Mouse (Mus musculus) midbrain, embryonic 16.5 days (tissue): ENCODE measurements around the gene Nip7. TPM values are rescaled to one million over a fixed set of nuclear protein-coding genes. Genes with fewer than 3 reads are reported as not detected.
"Not testable (repeated sequence)": the region's sequence is repeated elsewhere in the genome, so short reads cannot be mapped to it uniquely, and the experiment has no call there.

Experiments used
- ATAC-seq: fragments of 200-750 bp; cut with Nextera tagmentation; 2 replicates; pipeline ENCODE4 v1.8.0; 2017; ENCODE audit warnings: moderate TSS enrichment
- H3K27ac ChIP-seq: fragments of 300-500 bp; sonication (generic); 2 replicates; pipeline ENCODE4 v1.5.1; 2014; ENCODE audit warnings: mild to moderate bottlenecking, low read length, mixed read lengths
- H3K27me3 ChIP-seq: fragments of 300-500 bp; sonication (generic); 2 replicates; pipeline ENCODE4 v1.6.1; 2014; ENCODE audit warnings: low read depth, low read length, mixed read lengths; ENCODE audit not compliant: control insufficient read depth, insufficient read depth
- H3K36me3 ChIP-seq: fragments of 300-500 bp; sonication (generic); 2 replicates; pipeline ENCODE4 v1.6.1; 2014; ENCODE audit warnings: mild to moderate bottlenecking, low read length, moderate library complexity, mixed read lengths; ENCODE audit not compliant: control insufficient read depth, insufficient read depth
- H3K4me1 ChIP-seq: fragments of 300-500 bp; sonication (generic); 2 replicates; pipeline ENCODE4 v1.6.1; 2014; ENCODE audit warnings: mild to moderate bottlenecking, low read length, mixed read lengths; ENCODE audit not compliant: control insufficient read depth, insufficient read depth
- H3K4me2 ChIP-seq: fragments of 300-500 bp; sonication (generic); 2 replicates; pipeline ENCODE4 v1.6.1; 2014; ENCODE audit warnings: mild to moderate bottlenecking, low read length, mixed read lengths
- H3K4me3 ChIP-seq: fragments of 300-500 bp; sonication (generic); 2 replicates; pipeline ENCODE4 v1.5.1; 2014; ENCODE audit warnings: low read depth, mild to moderate bottlenecking, low read length, moderate library complexity, mixed read lengths
- H3K9ac ChIP-seq: fragments of 300-500 bp; sonication (generic); 2 replicates; pipeline ENCODE4 v1.6.1; 2014; ENCODE audit warnings: low read depth, low read length, mixed read lengths
- H3K9me3 ChIP-seq: fragments of 300-500 bp; sonication (generic); replicated peaks from 2 replicates; pipeline ENCODE4 v1.6.1; 2014; ENCODE audit warnings: mild to moderate bottlenecking, low read length, mixed read lengths; ENCODE audit not compliant: control insufficient read depth, poor library complexity, severe bottlenecking
- WGBS: fragments of 180-500 bp; shearing (Covaris S2); extraction: QIAGEN DNeasy Blood & Tissue Kit; methylation state at CpG from one replicate; pipeline ENCODE4 v1.1.7; 2014; 5-methylcytosine and 5-hydroxymethylcytosine counted together
- polyA plus RNA-seq: library from polyadenylated mRNA; unstranded; fragments of >200 nt; fragmentation: Nextera tagmentation; extraction: Ambion mirVana; gene quantifications from 2 replicates; pipeline ENCODE4 v1.2.1, GENCODE M21; 2015

Gene Nip7
- polyA plus RNA-seq, 1 experiment from 2014 or later = 65.9 TPM

DNA sequence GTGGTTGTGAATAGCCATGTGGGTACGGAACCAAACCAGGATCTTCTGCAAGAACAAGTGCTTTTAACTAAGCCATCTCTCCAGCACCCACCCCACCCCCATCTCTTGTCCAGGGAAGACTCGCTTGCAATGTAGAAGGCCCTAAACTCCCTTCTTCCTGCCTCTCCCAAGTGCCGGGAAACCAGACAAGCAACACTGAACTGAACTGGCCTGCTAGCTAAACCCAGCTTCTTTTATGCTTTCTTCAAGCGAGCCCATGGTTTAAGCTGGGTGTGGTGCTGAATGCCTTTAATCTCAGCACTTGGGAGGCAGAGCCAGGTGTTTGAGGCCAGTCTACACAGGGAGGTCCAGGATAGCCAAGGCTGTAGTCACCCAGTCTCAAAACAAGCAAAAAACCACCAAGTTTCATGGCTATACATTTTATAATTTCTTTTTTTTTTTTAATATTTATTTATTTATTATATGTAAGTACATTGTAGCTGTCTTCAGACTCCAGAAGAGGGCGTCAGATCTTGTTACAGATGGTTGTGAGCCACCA lies 31.9 kb downstream of the Nip7 start:
- no peak for ATAC-seq
- Histone ChIP-seq H3K4me2 (no peak overlapping the region), H3K27ac (no peak overlapping the region), H3K9me3 (no peaks in the 10 kb centered on the region; the same call in 1 of the 2 replicates), H3K4me3 (no peak overlapping the region), H3K36me3 (peaks cover 20% of the 10 kb centered on the region), H3K9ac (no peak overlapping the region), H3K27me3 (no peaks in the 10 kb centered on the region), H3K4me1 (no peaks in the 10 kb centered on the region)
- WGBS = 97% methylated on average over 5 of the region's 5 CpGs

DNA sequence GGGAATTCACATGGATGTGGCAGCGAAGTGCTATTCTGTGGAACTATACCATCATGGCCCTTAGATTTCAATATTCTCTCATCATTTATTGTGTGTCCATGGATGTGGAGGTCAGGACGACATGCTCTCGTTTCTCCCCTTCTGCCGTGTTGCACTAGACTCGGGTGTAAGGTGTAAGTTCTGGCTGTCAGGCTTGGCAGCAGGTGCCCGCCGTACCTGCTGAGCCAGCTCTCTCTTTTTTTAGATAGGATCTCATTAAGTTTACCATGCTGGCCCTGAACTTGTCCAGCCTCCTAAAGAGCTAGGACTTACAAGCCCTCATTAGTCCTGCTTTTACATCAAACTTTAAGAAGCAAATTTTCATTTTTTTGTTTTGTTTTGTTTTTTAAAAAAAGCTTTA lies 33.9 kb downstream of the Nip7 start:
- peaks cover 16% of the 10 kb centered on the region for H3K4me1 ChIP-seq
- WGBS = over 99% methylated on average over 7 of the region's 7 CpGs
- peaks cover 17% of the 10 kb centered on the region for H3K36me3 ChIP-seq
- H3K4me3 ChIP-seq = no peak overlapping the region
- no peak overlapping the region for H3K4me2 ChIP-seq
- no peaks in the 10 kb centered on the region for H3K27me3 ChIP-seq
- no peak for ATAC-seq
- H3K9me3 ChIP-seq = no peaks in the 10 kb centered on the region; the same call in 1 of the 2 replicates
- no peak overlapping the region for H3K9ac ChIP-seq
- no peak overlapping the region for H3K27ac ChIP-seq

DNA sequence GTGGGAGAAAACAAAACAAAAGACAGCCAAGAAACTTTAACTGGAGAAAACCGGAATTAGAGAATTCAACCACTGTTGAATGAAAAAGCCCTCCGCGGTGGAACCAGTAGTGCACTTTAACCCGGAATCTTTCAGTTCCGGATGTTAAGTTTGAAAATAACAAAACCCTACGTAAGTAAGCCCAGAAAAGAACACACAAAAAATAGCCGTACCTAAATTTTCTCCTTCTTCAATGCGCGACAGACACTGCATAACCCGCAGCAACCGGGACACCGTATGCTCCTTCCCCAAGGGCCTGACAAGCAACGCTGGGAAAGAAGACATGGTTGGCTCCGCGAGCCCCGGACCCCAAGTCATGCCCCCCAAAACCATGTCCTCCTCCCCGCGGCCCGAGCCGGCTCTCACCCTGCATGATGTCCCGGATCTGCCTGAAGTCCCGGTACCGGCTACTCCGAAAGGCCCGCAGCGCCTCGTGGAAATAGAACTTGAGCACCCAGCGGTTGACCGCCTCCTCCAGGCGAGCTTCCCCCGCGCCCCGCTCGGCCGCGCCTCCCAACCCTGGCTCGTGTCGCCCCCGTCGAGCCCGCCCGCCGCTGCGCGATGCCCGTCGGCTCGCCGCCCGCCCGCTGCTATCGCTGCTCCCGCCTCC lies 39.2 kb downstream of the Nip7 start:
- H3K4me3 ChIP-seq = peak overlapping the region; percentile 84
- H3K4me2 ChIP-seq = peak overlapping the region; percentile 61

DNA sequence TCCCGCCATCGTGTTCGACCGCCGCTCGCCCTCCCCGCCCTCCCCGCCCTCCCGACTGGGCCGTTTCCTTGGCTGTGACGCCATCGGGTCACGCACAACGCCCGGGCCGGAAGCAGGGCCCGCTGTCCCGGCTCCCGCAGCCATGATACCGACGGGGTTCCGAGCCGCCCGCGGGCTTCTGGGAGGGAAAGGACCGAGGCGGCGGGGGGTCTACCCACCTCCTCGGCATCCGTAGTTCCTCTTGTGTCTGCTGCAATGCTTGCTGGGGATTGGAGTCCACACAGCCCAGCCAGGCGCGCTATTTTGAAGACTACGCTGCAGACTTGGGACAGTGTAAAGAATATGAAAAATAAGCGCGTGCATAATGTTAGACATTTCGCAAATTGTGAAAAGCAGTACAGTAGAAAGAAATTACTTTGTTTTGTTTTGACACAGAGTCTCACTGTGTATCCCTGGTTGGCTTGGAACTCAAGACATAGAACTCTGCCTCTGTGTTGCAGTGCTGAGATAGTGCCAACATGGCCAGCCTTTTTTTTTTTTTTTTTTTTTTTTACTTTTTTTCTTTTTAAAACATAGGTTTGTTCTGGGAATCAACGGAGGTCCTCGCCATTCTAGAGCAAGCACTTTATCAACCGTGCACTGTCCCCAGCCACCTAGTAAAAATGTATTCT lies 39.8 kb downstream of the Nip7 start, which contains the start of gene Terf2:
Gene Terf2, minus strand, starts transcription at position 182 of the 671 bp plus-strand sequence.
- no peaks in the 10 kb centered on the region for H3K36me3 ChIP-seq
- H3K9ac ChIP-seq = peak within 1 kb of the TSS; percentile 83
- WGBS = 4% methylated on average over 33 of the region's 39 CpGs
- H3K27me3 ChIP-seq = no peaks in the 10 kb centered on the region
- peak within 1 kb of the TSS; percentile 61 for H3K4me2 ChIP-seq
- no peaks in the 10 kb centered on the region for H3K9me3 ChIP-seq
- peak; percentile 95 for ATAC-seq
- H3K4me1 ChIP-seq = peaks cover 19% of the 10 kb centered on the region
- peak within 1 kb of the TSS; percentile 86 for H3K27ac ChIP-seq
- peak within 1 kb of the TSS; percentile 84 for H3K4me3 ChIP-seq

More for the DNA sequence above, 39.2 kb downstream of the Nip7 start:
- H3K4me1 ChIP-seq = peaks cover 19% of the 10 kb centered on the region
- no peaks in the 10 kb centered on the region for H3K27me3 ChIP-seq
- under 1% methylated on average over 45 of the region's 53 CpGs for WGBS
- H3K36me3 ChIP-seq = no peaks in the 10 kb centered on the region
- peak; percentile 78 for ATAC-seq
- H3K9ac ChIP-seq = peak overlapping the region; percentile 83
- H3K9me3 ChIP-seq = no peaks in the 10 kb centered on the region
- H3K27ac ChIP-seq = peak overlapping the region; percentile 86

DNA sequence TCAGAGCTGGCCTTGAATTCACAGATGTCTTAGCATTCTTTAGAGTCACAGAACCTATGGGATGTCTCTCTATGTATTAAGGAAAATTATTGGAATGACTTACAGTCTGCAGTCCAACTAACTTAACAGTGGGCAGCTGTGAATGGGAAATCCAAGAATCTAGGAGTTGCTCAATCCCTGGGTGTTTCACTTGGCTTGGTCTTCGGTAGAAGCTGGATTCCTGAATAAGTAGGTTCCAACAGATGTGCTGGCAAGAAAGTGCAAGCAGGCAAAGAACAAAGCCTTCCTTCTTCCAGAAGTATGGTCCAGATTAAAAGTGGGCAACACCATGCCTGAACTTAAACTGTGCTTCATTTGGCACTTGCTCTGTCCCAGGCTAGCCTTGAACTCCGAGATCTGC lies 44.0 kb downstream of the Nip7 start:
- no peak overlapping the region for H3K4me3 ChIP-seq
- no peak overlapping the region for H3K4me2 ChIP-seq
- ATAC-seq = no peak
- no peak overlapping the region for H3K27ac ChIP-seq
- WGBS = 85% methylated on average over 2 of the region's 2 CpGs
- no peaks in the 10 kb centered on the region for H3K9me3 ChIP-seq
- no peak overlapping the region for H3K9ac ChIP-seq
- no peaks in the 10 kb centered on the region for H3K27me3 ChIP-seq
- H3K4me1 ChIP-seq = 0 out of 2 replicates have a peak, but pooled peaks cover 2% of the 10 kb centered on the region
- no peaks in the 10 kb centered on the region for H3K36me3 ChIP-seq

DNA sequence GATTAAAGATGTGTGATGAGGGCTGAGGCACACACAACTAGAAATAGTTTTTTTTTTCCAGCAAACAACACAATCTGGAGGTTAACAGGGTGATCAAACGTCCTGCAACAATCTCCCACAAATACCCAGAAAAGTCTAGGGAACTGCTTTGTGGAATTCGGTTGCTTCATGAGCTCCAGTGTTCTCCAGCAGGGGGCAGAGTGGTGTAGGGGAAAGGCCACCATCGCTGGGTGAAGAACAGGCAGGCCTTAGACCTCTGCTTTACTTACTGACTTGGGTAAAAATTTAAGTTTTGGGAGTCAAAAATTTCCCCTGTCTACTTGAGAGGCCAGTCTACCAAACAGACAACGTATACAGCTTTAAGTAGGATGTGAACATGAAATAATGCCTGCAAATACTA lies 47.9 kb downstream of the Nip7 start:
- H3K4me1 ChIP-seq = no peaks in the 10 kb centered on the region
- no peaks in the 10 kb centered on the region for H3K27me3 ChIP-seq
- ATAC-seq = no peak
- 9% methylated on average over 4 of the region's 4 CpGs for WGBS
- H3K4me2 ChIP-seq = no peak overlapping the region
- no peak overlapping the region for H3K4me3 ChIP-seq
- no peaks in the 10 kb centered on the region for H3K9me3 ChIP-seq
- H3K27ac ChIP-seq = no peak overlapping the region
- no peaks in the 10 kb centered on the region for H3K36me3 ChIP-seq
- H3K9ac ChIP-seq = no peak overlapping the region

DNA sequence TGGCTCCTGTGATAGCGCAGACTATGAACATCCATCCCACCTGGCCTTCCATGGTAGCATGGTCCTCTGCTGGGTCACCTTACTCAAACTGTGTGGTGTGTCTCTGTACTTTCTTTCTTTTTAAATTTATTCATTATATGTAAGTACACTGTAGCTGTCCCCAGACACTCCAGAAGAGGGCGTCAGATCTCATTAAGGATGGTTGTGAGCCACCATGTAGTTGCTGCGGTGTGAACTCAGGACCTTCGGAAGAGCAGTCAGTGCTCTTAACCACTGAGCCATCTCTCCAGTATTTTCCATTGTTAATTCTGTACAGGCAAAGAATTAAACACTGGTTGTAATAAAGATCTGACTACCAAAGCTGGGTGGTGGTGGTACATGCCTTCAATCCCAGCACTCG lies 51.4 kb downstream of the Nip7 start:
- not testable (repeated sequence) for ATAC-seq, H3K4me2 ChIP-seq, H3K9ac ChIP-seq, H3K36me3 ChIP-seq, H3K27me3 ChIP-seq, H3K9me3 ChIP-seq, H3K4me1 ChIP-seq, H3K27ac ChIP-seq, H3K4me3 ChIP-seq
- WGBS = 98% methylated on average over 5 of the region's 5 CpGs

DNA sequence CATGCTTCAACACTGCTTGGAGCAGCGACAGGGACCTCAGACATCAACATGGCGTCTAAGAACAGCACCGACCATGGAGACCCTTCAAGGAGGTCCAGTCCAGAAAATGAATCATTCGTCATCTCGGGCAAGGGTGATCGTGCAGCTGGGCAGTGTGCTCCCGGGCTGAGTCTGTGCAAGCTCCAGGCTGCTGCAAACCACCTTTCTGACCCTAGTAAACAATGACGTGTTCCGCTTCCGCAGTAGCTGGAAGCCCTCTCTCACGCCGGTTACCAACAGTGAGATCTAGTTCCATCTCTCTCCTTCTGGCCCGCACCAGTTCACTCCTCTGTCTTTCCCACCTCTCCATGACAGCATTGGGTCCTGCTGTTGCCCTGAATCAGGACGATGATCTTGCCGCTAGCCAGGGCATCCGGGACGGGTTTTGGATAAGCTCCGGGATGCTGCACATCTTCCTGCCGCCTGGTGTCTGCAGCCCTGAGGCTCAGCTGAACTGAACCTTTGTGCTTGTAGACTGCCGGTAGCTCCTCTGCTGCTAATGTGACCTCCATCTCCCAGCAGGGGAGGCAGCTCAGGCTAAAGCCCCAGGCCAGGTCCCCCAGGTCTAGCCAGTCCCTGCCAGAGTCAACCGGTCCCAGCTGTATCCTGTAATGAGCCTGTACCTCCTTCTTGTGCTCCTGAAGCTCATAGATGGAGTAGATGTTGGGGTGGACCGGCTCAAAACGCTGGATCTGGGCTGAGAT lies 52.5 kb downstream of the Nip7 start:
- H3K4me3 ChIP-seq = no peak overlapping the region
- H3K27ac ChIP-seq = no peak overlapping the region
- no peaks in the 10 kb centered on the region for H3K4me1 ChIP-seq
- H3K9me3 ChIP-seq = no peaks in the 10 kb centered on the region
- no peaks in the 10 kb centered on the region for H3K27me3 ChIP-seq
- WGBS = 74% methylated on average over 22 of the region's 23 CpGs
- H3K9ac ChIP-seq = no peak overlapping the region
- H3K4me2 ChIP-seq = no peak overlapping the region
- no peak for ATAC-seq
- no peaks in the 10 kb centered on the region for H3K36me3 ChIP-seq
